Mouse (Mus musculus) layer of hippocampus, postnatal 25 days (tissue): ENCODE results near the gene Babam1. TPM values are rescaled to one million over a fixed set of nuclear protein-coding genes. Genes with fewer than 3 reads are reported as not detected.
"Not testable (repeated sequence)": the region's sequence is repeated elsewhere in the genome, so short reads cannot be mapped to it uniquely, and the experiment has no call there.

Source experiments
- DNase-seq, 2 experiments: peaks; one replicate each; pipeline ENCODE4 v3.0.0; 2022; ENCODE audit warnings: mixed read lengths in 2 of 2, low spot score in 1 of 2; ENCODE audit errors: extremely low spot score in 1 of 2
- total RNA-seq, 2 experiments: library from RNA; stranded (reverse); gene quantifications; 2 replicates each; pipeline ENCODE4 v1.2.3; 2021

Gene Babam1
- total RNA-seq, 2 experiments from 2014 or later, result 98.0 to 99.3 TPM

- DNase-seq, result no peak
These were observed 8.3 kb downstream of the Babam1 start for GRCm38 (mm10) chr8:71404951-71405351.

GRCm38 (mm10) chr8:71405401-71406098, 8.9 kb downstream of the Babam1 start, which contains the start of gene Ankle1:
TSS of gene Ankle1 (plus strand) at chr8:71406010.
- DNase-seq, result peak; percentile 88 to 93

GRCm38 (mm10) chr8:71406099-71407015, 9.7 kb downstream of the Babam1 start:
- peak in 1 of 2 experiments; percentile 45 for DNase-seq

GRCm38 (mm10) chr8:71407441-71407840, 10.8 kb downstream of the Babam1 start:
- no peak for DNase-seq

- DNase-seq, result no peak
These were observed 11.6 kb downstream of the Babam1 start for GRCm38 (mm10) chr8:71408231-71408630.

GRCm38 (mm10) chr8:71411535-71412273, 15.0 kb downstream of the Babam1 start:
- DNase-seq, result no peak

GRCm38 (mm10) chr8:71422121-71422520, 25.5 kb downstream of the Babam1 start:
- no peak for DNase-seq

GRCm38 (mm10) chr8:71432935-71433334, 36.3 kb downstream of the Babam1 start:
- DNase-seq, result not testable (repeated sequence)

- DNase-seq, result no peak
These were observed 40.4 kb downstream of the Babam1 start for GRCm38 (mm10) chr8:71437041-71437440.

GRCm38 (mm10) chr8:71441404-71441803, 44.7 kb downstream of the Babam1 start:
- peak in 1 of 2 experiments; percentile 57 for DNase-seq

GRCm38 (mm10) chr8:71445096-71445495, 48.4 kb downstream of the Babam1 start:
- no peak for DNase-seq

- DNase-seq, result no peak
These were observed 54.7 kb downstream of the Babam1 start for GRCm38 (mm10) chr8:71451337-71451736.

- DNase-seq, result no peak
These were observed 55.1 kb downstream of the Babam1 start for GRCm38 (mm10) chr8:71451777-71452176.

GRCm38 (mm10) chr8:71452669-71453068, 56.0 kb downstream of the Babam1 start:
- DNase-seq, result no peak

Other genes starting within 250 kb of the Babam1 start
- gene Myo9b, start 124.1 kb upstream of the Babam1 start, total RNA-seq, result 10 to 100 TPM; 26.8 to 35.6 TPM
- 10 to 100 TPM; 13.2 TPM for gene Haus8, start 123.9 kb upstream of the Babam1 start, total RNA-seq
- gene Use1, start 30.0 kb upstream of the Babam1 start, total RNA-seq, result 100 to 1,000 TPM; 113 TPM
- gene Ocel1, start 25.6 kb upstream of the Babam1 start, total RNA-seq, result 10 to 100 TPM; 15.3 to 18.5 TPM
- gene Nr2f6, start 14.9 kb upstream of the Babam1 start, total RNA-seq, result 10 to 100 TPM; 43.0 to 44.1 TPM
- gene Ushbp1, start 1.1 kb upstream of the Babam1 start, total RNA-seq, result 1 to 10 TPM; 3.6 to 4.4 TPM
- gene Ankle1, start 9.1 kb downstream of the Babam1 start, total RNA-seq, result under 1 TPM; 0.31 to 0.47 TPM
- gene Abhd8, start 66.8 kb downstream of the Babam1 start, total RNA-seq, result 100 to 1,000 TPM; 235 to 284 TPM
- gene Mrpl34, start 68.1 kb downstream of the Babam1 start, total RNA-seq, result 10 to 100 TPM; 49.9 to 54.7 TPM
- 10 to 100 TPM; 95.6 to 97.2 TPM for gene Dda1, start 72.3 kb downstream of the Babam1 start, total RNA-seq
- gene Ano8, start 89.1 kb downstream of the Babam1 start, total RNA-seq, result 10 to 100 TPM; 53.5 to 58.0 TPM
- 10 to 100 TPM; 28.4 to 36.4 TPM for gene Gtpbp3, start 91.2 kb downstream of the Babam1 start, total RNA-seq
- gene Plvap, start 114.9 kb downstream of the Babam1 start, total RNA-seq, result 1 to 10 TPM; 6.1 to 6.7 TPM
- not detected for gene Ccdc194, start 128.8 kb downstream of the Babam1 start, total RNA-seq
- gene Bst2, start 140.6 kb downstream of the Babam1 start, total RNA-seq, result 1 to 10 TPM; 3.0 to 4.1 TPM
- gene Mvb12a, start 146.1 kb downstream of the Babam1 start, total RNA-seq, result 10 to 100 TPM; 30.9 to 33.6 TPM
- not detected for gene Tmem221, start 162.0 kb downstream of the Babam1 start, total RNA-seq
- gene Nxnl1, start 169.7 kb downstream of the Babam1 start, total RNA-seq, result not detected
- gene Slc27a1, start 172.0 kb downstream of the Babam1 start, total RNA-seq, result 100 to 1,000 TPM; 107 to 128 TPM
- 10 to 100 TPM; 36.3 to 38.9 TPM for gene Pgls, start 195.3 kb downstream of the Babam1 start, total RNA-seq
- gene Fam129c, start 200.8 kb downstream of the Babam1 start, total RNA-seq, result 1 to 10 TPM; 2.7 to 4.3 TPM
- 10 to 100 TPM; 56.7 to 58.7 TPM for gene Colgalt1, start 214.1 kb downstream of the Babam1 start, total RNA-seq